Mouse (Mus musculus): ENCODE data around the gene Gm21870.
"Not testable (repeated sequence)": the region's sequence is repeated elsewhere in the genome, so short reads cannot be mapped to it uniquely, and the experiment has no call there.

Gene Gm21870

DNA sequence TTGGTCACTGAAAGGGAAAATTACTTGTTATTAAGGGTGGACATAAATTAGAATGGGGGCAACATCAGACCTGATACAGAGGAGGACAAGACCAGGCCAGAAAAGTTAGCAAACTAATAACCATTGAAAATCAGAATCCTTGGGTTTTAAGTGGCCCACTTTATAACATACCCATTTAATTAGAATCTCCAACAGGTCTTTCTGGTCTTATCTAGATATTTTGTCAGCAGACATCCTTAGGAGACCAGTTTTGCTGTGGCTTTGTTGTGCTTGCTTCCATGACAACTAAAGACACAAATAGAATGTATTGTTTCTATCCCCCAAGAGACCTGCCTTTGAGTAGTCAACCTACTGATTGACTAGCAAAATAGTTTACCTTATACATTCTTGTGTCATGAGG, at the start of gene Gm21870:
TSS of gene Gm21870 (minus strand) at position 101 of the 400 bp plus-strand sequence.
- DNase-seq (ENCODE audit: low spot score) = not testable (repeated sequence)

DNA sequence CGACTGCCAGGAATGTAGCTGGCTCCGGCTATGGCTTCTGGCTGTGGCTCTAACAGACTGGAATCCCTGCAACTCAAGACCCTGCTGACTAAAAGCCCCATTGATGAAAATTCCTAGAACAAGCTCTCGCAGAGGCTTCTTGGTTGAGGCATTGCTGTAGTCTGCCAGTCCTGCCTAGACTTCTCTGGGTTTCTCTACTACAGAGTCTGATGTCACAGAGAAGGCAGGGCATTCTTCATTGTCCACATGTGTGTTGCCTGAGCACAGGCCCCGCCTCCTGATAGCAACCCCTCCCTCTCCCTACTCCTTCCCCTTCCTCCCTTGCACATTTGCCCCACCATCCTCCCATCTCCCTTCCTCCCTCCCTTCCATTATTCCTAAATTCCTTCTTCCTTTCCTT, 30.2 kb downstream of the Gm21870 start, which contains the start of gene Btbd35f6:
TSS of gene Btbd35f6 (minus strand) at position 101 of the 400 bp plus-strand sequence.
- DNase-seq (ENCODE audit: low spot score) = not testable (repeated sequence)
